Mouse (Mus musculus) forebrain, embryonic 14.5 days (tissue): ENCODE measurements around the gene Ifna5. TPM values are rescaled to one million over a fixed set of nuclear protein-coding genes. Genes with fewer than 3 reads are reported as not detected.

Source experiments
- ATAC-seq: fragments of 200-750 bp; cut with Nextera tagmentation; 2 replicates; pipeline ENCODE4 v1.8.0; 2017; ENCODE audit warnings: mild to moderate bottlenecking, moderate library complexity
- DNase-seq: peaks from one replicate; pipeline ENCODE4 v3.0.0-alpha.2; 2015; ENCODE audit warnings: low spot score
- H3K27ac ChIP-seq: fragments of 300-500 bp; sonication (generic); 2 replicates; pipeline ENCODE4 v1.5.1; 2014; ENCODE audit warnings: low read depth, mild to moderate bottlenecking, control low read depth, low read length, moderate library complexity
- H3K27me3 ChIP-seq: fragments of 300-500 bp; sonication (generic); replicated peaks from 2 replicates; pipeline ENCODE4 v1.6.1; 2014; ENCODE audit warnings: low read length, control low read depth, mixed read lengths; ENCODE audit not compliant: control insufficient read depth, insufficient read depth
- H3K36me3 ChIP-seq: fragments of 300-500 bp; sonication (generic); 2 replicates; pipeline ENCODE4 v1.6.1; 2014; ENCODE audit warnings: low read length, control low read depth; ENCODE audit not compliant: control insufficient read depth, insufficient read depth
- H3K4me1 ChIP-seq: fragments of 300-500 bp; sonication (generic); 2 replicates; pipeline ENCODE4 v1.6.1; 2014; ENCODE audit warnings: antibody characterized with exemption, low read length, control low read depth; ENCODE audit not compliant: control insufficient read depth, insufficient read depth
- H3K4me2 ChIP-seq: fragments of 300-500 bp; sonication (generic); 2 replicates; pipeline ENCODE4 v1.6.1; 2014; ENCODE audit warnings: mild to moderate bottlenecking, control low read depth, low read length
- H3K4me3 ChIP-seq: fragments of 300-500 bp; sonication (generic); 2 replicates; pipeline ENCODE4 v1.5.1; 2014; ENCODE audit warnings: low read depth, low read length, control low read depth
- H3K9ac ChIP-seq: fragments of 300-500 bp; sonication (generic); 2 replicates; pipeline ENCODE4 v1.6.1; 2014; ENCODE audit warnings: mild to moderate bottlenecking, low read length, control low read depth, moderate library complexity
- H3K9me3 ChIP-seq: fragments of 300-500 bp; sonication (generic); replicated peaks from 2 replicates; pipeline ENCODE4 v1.6.1; 2016; ENCODE audit warnings: low read length, control low read depth, mixed read lengths; ENCODE audit not compliant: control insufficient read depth
- WGBS: fragments of 180-500 bp; shearing (Covaris S2); extraction: QIAGEN DNeasy Blood & Tissue Kit; methylation state at CpG from one replicate; pipeline ENCODE4 v1.1.7; 2014; 5-methylcytosine and 5-hydroxymethylcytosine counted together
- polyA plus RNA-seq: library from polyadenylated mRNA; unstranded; fragments of >200 nt; fragmentation: Nextera tagmentation; extraction: Ambion mirVana; gene quantifications from 2 replicates; pipeline ENCODE4 v1.2.1, GENCODE M21; 2014

Gene Ifna5
- polyA plus RNA-seq, 1 experiment from 2014 or later = not detected

GRCm38 (mm10) chr4:88872691-88873090, 37.4 kb downstream of the Ifna5 start:
- H3K4me3 ChIP-seq = no peak overlapping the region
- WGBS = 0% methylated on average over 2 of the region's 2 CpGs
- H3K27ac ChIP-seq = no peak overlapping the region
- H3K27me3 ChIP-seq = no peaks in the 10 kb centered on the region
- DNase-seq (peak; percentile 78), ATAC-seq (no peak)
- no peaks in the 10 kb centered on the region for H3K4me1 ChIP-seq
- no peaks in the 10 kb centered on the region for H3K36me3 ChIP-seq
- H3K9me3 ChIP-seq = no peaks in the 10 kb centered on the region
- no peak overlapping the region for H3K9ac ChIP-seq
- no peak overlapping the region for H3K4me2 ChIP-seq

- no peak overlapping the region for H3K4me2 ChIP-seq
- no peak overlapping the region for H3K27ac ChIP-seq
- H3K36me3 ChIP-seq = no peaks in the 10 kb centered on the region
- 74% methylated on average over 4 of the region's 4 CpGs for WGBS
- H3K4me1 ChIP-seq = no peaks in the 10 kb centered on the region
- no peak overlapping the region for H3K9ac ChIP-seq
- DNase-seq (no peak), ATAC-seq (no peak)
- no peak overlapping the region for H3K4me3 ChIP-seq
- no peaks in the 10 kb centered on the region for H3K9me3 ChIP-seq
- no peaks in the 10 kb centered on the region for H3K27me3 ChIP-seq
Observed at GRCm38 (mm10) chr4:88875435-88876095, 40.2 kb downstream of the Ifna5 start.

GRCm38 (mm10) chr4:88876520-88876919, 41.2 kb downstream of the Ifna5 start:
- no peak overlapping the region for H3K4me2 ChIP-seq
- H3K4me1 ChIP-seq = no peaks in the 10 kb centered on the region
- H3K9me3 ChIP-seq = no peaks in the 10 kb centered on the region
- ATAC-seq = no peak
- WGBS = 89% methylated on average over 4 of the region's 4 CpGs
- H3K9ac ChIP-seq = no peak overlapping the region
- H3K27me3 ChIP-seq = no peaks in the 10 kb centered on the region
- H3K27ac ChIP-seq = no peak overlapping the region
- no peak for DNase-seq
- no peak overlapping the region for H3K4me3 ChIP-seq
- H3K36me3 ChIP-seq = no peaks in the 10 kb centered on the region

- no peaks in the 10 kb centered on the region for H3K9me3 ChIP-seq
Observed at GRCm38 (mm10) chr4:88878246-88878645, 42.9 kb downstream of the Ifna5 start.

GRCm38 (mm10) chr4:88878772-88879171, 43.4 kb downstream of the Ifna5 start:
- H3K27me3 ChIP-seq = no peaks in the 10 kb centered on the region
- no peaks in the 10 kb centered on the region for H3K4me1 ChIP-seq
- no peak overlapping the region for H3K27ac ChIP-seq
- ATAC-seq (no peak), DNase-seq (no peak)
- 68% methylated on average over 4 of the region's 4 CpGs for WGBS
- H3K4me2 ChIP-seq = no peak overlapping the region
- H3K36me3 ChIP-seq = no peaks in the 10 kb centered on the region
- no peak overlapping the region for H3K4me3 ChIP-seq
- H3K9ac ChIP-seq = no peak overlapping the region
- H3K9me3 ChIP-seq = no peaks in the 10 kb centered on the region

More at GRCm38 (mm10) chr4:88878246-88878645, 42.9 kb downstream of the Ifna5 start:
- no peak overlapping the region for H3K27ac ChIP-seq
- ATAC-seq = no peak
- no peak overlapping the region for H3K9ac ChIP-seq
- H3K4me3 ChIP-seq = no peak overlapping the region
- no peak for DNase-seq
- H3K36me3 ChIP-seq = no peaks in the 10 kb centered on the region
- WGBS = 51% methylated on average over 10 of the region's 10 CpGs
- no peaks in the 10 kb centered on the region for H3K4me1 ChIP-seq
- H3K27me3 ChIP-seq = no peaks in the 10 kb centered on the region
- no peak overlapping the region for H3K4me2 ChIP-seq

GRCm38 (mm10) chr4:88880101-88880500, 44.8 kb downstream of the Ifna5 start, which contains the start of gene Ifne:
Gene Ifne (minus strand): TSS chr4:88880201.
- Histone ChIP-seq H3K9ac (no peak within 1 kb of the TSS), H3K4me1 (no peaks in the 10 kb centered on the region), H3K36me3 (no peaks in the 10 kb centered on the region), H3K27ac (no peak within 1 kb of the TSS), H3K27me3 (no peaks in the 10 kb centered on the region), H3K4me3 (no peak within 1 kb of the TSS), H3K4me2 (no peak within 1 kb of the TSS), H3K9me3 (no peaks in the 10 kb centered on the region)
- WGBS = 86% methylated on average over 8 of the region's 8 CpGs
- no peak for ATAC-seq
- DNase-seq = no peak

Other genes with a start within 250 kb of the Ifna5 start
- gene Ifna9, start 243.1 kb upstream of the Ifna5 start, polyA plus RNA-seq = not detected in 2 replicates
- gene Ifna12, start 232.1 kb upstream of the Ifna5 start, polyA plus RNA-seq = not detected in 2 replicates
- not detected in 2 replicates for gene C87499, start 201.1 kb upstream of the Ifna5 start, polyA plus RNA-seq
- gene Ifna13, start 191.1 kb upstream of the Ifna5 start, polyA plus RNA-seq = not detected in 2 replicates
- gene Ifna16, start 158.6 kb upstream of the Ifna5 start, polyA plus RNA-seq = not detected in 2 replicates
- not detected in 2 replicates for gene Ifna2, start 151.6 kb upstream of the Ifna5 start, polyA plus RNA-seq
- gene Ifnab, start 144.2 kb upstream of the Ifna5 start, polyA plus RNA-seq = not detected in 2 replicates
- 2.0 and 2.3 TPM in 2 replicates for gene Gm26566, start 113.7 kb upstream of the Ifna5 start, polyA plus RNA-seq
- gene Klhl9, start 113.1 kb upstream of the Ifna5 start, polyA plus RNA-seq = 145 and 154 TPM in 2 replicates
- not detected in 2 replicates for gene Gm13271, start 80.7 kb upstream of the Ifna5 start, polyA plus RNA-seq
- not detected in 2 replicates for gene Gm13283, start 75.4 kb upstream of the Ifna5 start, polyA plus RNA-seq
- not detected in 2 replicates for gene Gm13290, start 61.7 kb upstream of the Ifna5 start, polyA plus RNA-seq
- not detected in 2 replicates for gene Gm13289, start 58.6 kb upstream of the Ifna5 start, polyA plus RNA-seq
- not detected in 2 replicates for gene Gm13272, start 55.7 kb upstream of the Ifna5 start, polyA plus RNA-seq
- gene Ifnz, start 53.4 kb upstream of the Ifna5 start, polyA plus RNA-seq = not detected in 2 replicates
- not detected in 2 replicates for gene Gm13276, start 49.8 kb upstream of the Ifna5 start, polyA plus RNA-seq
- not detected in 2 replicates for gene Gm13277, start 46.9 kb upstream of the Ifna5 start, polyA plus RNA-seq
- not detected in 2 replicates for gene Gm13278, start 44.0 kb upstream of the Ifna5 start, polyA plus RNA-seq
- not detected in 2 replicates for gene Gm13275, start 41.0 kb upstream of the Ifna5 start, polyA plus RNA-seq
- gene Gm13279, start 38.1 kb upstream of the Ifna5 start, polyA plus RNA-seq = not detected in 2 replicates
- gene Gm13285, start 35.9 kb upstream of the Ifna5 start, polyA plus RNA-seq = 0.13 and 0.17 TPM in 2 replicates
- gene Gm13287, start 32.3 kb upstream of the Ifna5 start, polyA plus RNA-seq = not detected in 2 replicates
- gene Gm13288, start 30.0 kb upstream of the Ifna5 start, polyA plus RNA-seq = not detected in 2 replicates
- gene Ifna7, start 19.3 kb upstream of the Ifna5 start, polyA plus RNA-seq = not detected in 2 replicates
- not detected in 2 replicates for gene Ifna11, start 15.6 kb upstream of the Ifna5 start, polyA plus RNA-seq
- gene Ifna6, start 8.1 kb upstream of the Ifna5 start, polyA plus RNA-seq = not detected in 2 replicates
- gene Ifna4, start 6.3 kb downstream of the Ifna5 start, polyA plus RNA-seq = not detected in 2 replicates
- gene Ifna1, start 14.6 kb downstream of the Ifna5 start, polyA plus RNA-seq = not detected in 2 replicates
- gene Ifne, start 44.7 kb downstream of the Ifna5 start, polyA plus RNA-seq = not detected in 2 replicates